Mouse (Mus musculus): ENCODE data around the gene Gm973.

The Gm973 gene

DNA sequence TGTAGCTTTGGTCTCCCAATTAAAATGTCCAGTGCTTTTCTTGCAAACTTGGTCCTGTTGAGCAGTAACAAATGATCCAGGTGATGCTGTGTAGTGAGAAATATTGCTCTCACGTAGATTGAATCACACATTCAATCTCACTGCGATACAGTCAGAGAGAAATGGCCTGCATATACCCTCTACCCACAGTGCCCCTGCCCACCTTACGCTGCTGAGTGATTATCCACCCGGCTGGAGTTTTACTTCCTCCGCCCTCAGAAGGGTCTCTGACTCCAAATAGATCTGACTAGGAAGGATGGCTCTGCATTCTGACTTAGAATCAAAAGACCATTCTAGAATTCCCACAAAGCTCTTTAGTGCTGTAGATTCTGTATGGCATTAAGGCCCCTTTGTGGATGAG lies 32.4 kb downstream of the Gm973 start:
- no peak for DNase-seq

DNA sequence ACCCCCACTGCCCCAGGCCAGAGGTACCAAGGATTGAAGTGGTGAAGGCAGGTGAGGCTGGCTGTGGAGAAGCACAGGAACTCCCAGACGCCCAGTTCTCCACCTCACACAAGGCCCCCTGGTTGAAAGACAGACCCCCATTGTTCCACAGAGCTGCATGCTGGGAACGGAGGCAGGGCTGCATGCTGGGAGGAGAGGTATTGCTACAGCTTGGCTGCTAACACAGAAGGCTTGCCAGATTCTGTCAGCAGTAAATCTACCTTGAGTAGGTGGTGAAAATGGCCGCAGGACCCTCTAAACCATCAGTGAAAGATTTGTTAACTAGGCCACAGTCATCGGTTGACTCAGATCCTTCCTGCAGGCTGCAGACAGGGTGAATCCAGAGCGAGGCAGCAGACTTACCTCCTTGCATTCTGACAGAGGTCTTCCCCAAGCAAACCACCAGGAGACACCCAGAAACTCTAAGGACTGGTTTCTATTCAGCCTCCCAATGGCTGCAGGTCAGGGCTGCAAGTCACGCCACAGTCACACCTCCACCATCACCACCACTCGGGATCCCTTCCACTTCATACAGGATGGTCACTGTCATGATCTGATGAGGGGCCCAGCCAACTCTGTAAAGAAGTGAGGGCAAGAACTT lies 33.1 kb downstream of the Gm973 start:
- DNase-seq, result no peak

DNA sequence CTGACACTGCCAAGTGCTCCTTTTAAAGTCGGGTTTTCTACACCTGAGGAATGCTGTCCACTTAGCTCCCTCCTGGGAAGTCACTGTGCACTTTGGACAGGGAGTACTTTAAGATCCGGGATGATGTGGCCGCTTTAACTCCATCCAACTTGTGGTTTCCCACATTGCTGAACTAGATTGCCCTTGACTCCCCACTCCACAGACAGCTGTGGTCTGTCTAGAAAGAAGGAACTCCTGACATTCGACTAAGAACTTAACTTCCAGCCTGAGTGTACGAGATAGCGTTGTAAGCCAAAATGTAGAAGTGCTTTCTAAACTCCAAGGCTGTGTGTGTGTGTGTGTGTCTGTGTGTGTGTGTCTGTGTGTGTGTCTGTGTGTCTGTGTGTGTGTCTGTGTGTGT lies 34.2 kb downstream of the Gm973 start:
- no peak for DNase-seq

DNA sequence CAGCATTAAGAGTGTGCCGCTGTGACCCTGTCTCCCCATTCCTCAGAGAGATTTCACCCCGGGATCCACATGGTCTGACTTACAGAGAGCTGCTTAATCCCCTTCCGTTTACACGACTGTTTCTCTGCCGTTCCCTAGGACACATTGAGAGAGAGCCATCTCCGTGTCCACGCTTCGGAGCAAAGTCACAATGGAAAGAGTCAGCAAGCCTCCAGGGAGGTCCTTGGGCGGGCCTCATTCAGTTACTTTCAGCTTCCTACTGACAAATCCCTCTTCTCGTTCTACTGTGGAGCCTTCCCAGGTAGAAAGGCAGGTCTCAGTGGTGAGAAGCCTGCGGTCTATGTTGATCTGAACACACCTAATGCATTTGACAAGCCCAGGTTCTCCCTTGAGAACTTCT lies 34.9 kb downstream of the Gm973 start:
- no peak for DNase-seq

DNA sequence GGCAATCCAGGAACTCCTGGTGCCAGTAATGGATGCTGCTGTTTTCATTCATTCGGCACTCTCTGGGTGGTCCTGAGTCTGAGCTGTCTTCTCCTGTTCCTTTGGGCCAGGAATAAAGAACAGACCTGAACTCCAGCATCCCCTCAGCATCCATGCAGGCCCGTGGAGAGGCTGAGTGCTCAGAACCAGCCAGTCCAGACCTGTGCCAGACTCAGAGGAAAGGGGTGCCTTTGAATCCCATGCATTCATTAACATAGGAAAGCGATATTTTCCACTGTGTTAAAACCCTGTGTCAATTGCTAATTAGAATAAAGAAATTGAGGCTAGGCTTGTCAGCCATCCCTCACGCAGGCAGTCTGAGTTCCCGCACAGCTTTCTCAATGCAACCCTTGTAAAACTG lies 37.6 kb downstream of the Gm973 start:
- DNase-seq, result no peak

DNA sequence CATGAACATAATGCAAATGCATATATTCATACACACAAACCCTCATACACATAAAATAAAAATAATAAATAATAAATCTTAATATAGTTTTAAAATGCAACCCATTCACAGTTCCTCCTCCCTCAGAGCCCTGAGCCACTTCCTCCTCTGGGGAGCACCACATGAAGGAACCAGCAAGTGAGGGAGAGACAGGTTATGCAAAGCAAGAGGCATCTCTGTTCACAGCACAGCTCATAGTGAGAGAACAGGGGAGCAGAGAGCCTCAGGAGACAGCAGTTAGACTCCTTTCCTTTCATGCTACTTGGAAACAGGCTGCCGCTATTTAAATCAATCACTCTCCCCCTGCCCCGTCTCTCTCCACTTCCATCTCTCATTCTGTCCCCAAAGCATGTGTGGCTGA lies 47.5 kb downstream of the Gm973 start:
- no peak for DNase-seq

DNA sequence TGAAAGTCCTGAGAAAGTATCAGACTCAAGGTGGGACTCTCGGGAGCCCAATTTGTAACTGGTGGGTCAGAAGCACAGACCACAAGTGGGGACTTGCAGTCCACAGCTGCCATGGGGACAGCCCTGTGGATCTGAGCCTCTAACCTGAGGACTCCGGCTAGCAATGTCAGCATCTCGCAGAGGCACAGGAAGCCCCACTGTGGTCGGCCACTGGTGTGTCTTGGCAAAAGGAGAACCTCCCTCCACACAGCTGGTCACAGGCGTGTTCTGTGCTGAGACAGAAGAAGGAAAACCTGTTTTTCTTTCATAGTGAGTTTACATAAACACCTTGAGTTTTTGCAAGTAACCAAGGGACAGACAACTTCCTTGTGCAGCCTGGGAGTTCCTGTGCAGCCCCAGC lies 49.7 kb downstream of the Gm973 start:
- no peak for DNase-seq

DNA sequence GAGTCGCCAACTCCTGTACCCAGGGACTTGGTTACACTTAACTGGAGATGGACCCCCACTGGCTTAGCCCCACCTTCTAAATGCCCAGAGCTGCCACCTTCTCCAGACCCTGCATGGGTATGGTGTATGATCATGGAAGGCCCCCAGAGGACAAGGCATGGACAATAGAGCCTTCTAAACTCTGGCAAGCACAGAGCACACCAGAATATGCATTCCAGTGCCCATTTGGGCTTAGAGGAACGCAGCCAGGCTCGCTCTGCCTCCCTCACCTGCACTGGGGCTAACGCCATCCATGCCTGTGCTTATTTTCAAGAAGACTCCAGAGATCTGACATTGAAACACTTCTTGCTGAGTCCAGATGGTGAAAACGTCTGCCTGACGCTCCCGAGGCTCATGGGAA lies 50.2 kb downstream of the Gm973 start:
- no peak for DNase-seq

DNA sequence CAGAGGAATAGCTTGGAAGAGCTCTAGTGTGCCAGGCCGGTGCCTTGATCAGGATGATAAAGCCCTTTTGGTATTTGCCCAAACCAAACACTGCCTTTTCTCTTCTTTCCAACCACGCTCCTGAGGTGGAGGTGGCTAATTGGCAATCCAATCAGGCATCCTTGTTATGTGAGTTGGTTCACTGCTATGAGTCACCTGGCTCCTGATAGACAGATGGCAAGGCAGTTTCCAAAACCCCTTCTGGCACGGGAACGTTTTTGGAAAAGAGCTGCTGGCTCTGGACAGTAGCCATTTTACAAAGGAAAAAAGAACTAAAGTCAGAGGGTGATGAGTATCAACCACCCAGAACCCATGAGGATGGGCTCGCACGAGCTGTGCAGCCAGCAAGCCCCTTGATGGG lies 50.9 kb downstream of the Gm973 start:
- DNase-seq, result no peak

DNA sequence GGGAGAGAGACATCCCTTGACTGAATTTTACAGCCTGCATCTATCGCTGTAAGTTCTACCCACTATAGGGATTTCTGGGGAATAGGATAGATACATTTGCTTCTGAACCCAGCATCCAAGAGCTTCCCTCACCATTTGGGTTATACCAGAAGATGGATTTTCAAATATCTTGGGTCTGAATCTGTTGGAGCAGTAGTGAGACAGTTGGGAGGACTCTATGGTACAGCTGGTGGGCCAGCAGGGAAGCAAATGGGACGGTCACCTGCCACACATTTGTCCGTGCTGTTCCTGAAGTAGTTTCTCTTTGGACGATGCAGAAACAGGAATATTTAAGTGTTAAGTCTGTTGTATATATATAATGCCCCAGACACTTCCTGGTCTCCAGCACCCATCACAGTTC lies 51.5 kb downstream of the Gm973 start:
- DNase-seq, result no peak

DNA sequence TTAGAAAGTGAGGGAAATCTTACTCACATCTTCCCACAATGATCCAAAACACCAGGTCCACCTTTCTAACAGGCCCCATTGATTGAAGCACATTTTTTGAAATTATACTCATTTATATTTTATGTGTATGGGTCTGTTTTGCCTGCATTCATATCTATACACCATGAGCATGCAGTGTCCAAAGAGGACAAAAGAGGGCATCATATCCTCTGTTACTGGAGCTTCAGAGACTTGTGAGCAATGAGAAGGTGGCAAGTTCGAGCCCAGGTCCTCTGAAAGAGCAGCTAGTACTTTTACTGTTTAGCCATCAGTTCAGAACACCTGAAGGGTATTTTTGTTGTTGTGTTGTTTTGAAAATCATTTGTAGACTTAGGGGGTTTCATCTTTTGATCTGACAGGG lies 52.2 kb downstream of the Gm973 start:
- DNase-seq, result no peak

DNA sequence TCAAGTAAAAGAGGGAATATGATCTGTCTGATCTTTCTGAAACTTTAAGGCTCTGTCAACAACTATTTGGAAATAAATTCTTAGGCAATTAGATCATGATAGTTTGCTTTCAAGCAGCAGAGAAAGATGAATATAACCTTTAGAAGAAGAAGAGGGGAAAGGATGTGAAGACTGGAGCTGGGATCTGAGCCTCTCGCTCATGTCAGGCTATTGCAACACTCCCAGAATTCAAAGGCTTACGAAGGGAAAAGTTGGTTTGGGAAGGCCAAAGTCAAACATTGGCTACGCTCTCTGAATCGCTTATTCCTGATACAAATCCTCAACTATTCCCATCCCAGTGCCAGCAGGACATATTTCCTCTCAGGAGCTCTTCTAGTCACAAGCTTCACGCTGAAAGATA lies 53.2 kb downstream of the Gm973 start:
- no peak for DNase-seq

DNA sequence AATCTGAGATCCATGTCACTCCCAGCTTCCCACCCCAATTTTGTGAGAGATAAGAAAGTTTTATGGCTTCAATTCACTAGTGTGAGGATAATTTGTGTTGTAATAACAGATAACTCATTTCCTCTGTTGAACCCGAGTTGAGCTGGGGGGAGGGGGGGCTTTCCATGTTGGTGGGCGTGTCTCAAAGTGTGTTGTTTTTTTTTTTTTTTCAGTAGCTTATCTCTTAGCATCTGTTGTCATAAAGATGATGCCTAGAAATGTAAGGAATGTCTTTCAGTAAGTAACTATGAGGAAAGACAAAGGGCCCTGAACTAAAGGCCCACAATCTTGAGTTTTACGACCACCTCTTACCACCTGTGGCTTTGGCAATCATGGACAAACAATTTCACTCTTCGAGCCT lies 54.7 kb downstream of the Gm973 start:
- DNase-seq, result no peak

DNA sequence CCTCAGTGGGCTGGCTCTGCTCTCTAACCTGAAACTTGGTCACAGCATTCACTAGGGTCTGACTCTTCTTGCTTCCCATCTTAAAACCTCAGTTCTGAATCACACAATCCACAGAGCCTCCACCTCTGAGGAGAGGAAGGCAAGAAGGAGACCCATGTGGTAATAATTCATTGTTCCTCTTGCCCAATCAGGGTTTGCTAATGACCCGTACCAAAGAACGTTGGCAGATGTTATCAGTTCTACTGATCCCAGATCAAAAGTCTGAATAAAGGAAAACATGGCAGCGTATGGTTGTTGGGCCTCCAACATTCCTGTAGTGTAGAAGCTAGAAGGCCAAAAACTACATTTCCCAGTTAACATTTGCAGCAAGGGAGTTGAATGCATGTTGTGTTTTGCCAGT lies 55.4 kb downstream of the Gm973 start:
- no peak for DNase-seq

DNA sequence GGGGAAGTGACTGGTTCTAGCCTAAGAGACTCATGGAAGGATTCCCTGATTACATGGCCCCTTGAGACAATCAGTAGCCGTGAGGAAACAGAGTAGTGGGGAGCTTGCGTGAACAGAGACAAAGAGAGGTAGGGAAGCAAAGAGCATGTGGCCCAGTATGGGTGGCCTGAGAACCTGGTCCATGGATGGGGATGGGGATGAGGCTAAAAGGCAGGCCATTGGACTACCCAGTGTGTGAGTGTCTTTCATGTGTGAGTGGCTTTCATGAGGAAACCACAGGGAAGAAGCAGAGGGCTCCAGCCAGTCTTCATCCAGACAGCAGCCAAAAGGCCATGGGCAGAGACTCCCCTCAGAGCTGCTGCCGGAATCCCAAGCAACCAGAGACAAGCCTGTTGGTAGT lies 57.8 kb downstream of the Gm973 start:
- no peak for DNase-seq

DNA sequence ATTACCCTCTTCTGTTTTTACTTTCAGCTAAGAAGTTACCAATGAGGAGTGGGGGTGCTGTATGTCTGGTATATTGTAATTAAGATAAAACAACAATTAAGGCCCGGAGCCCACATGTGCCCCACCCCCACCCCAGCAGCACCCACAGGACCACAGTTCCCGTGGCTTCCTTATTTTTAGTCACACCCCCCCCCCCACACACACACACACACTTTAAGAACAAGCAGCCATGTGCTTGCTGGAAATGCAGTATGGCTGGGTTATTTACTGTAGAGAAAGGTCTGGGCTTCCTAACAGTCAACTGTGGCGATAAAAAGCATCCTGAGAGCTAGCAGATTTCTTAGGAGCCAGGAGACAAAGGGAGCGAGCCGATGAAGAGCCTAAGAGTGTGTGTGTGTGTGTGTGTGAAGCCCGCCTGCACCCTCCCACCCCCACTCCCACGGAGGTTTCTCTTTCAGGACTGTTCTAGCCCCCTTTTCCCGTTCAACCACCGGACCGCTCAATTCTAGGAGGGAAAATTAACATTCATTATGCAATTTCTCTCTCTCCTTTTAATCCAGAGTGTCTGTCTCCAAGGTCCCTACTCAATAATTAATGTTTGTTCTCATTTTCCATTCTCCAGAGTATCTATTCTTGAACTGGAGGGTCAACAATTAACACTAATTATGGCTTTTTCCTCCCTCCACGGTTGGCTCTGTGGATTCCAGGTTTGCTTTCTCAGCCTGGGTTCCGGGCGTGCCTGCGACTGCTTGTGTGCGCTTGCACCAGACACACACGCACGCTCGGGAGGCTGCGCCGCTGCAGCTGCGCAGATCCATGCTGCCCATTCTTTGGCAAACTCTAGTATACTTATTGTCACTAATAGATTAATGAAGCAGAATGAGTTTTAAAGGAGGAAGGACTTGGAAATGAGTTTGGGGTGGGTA lies 58.5 kb downstream of the Gm973 start:
- DNase-seq, result no peak

DNA sequence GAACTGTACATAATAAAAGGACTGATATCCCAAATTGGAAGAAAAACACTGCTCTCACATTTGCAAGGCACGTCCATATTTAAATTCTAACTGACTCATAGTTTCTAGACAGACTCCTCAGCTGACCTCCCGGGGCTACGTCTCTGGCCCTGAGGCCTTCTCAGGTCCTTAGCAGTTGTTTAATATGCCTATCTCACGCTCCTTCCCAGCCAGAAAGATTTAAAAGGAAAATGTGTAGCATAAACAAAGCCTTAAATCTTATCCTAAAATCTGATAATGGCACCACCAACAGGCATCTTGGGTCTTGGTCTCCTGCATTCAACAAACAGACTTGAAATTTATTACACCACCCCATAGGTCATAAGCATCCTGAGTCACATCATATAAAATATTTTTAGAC lies 62.7 kb downstream of the Gm973 start:
- DNase-seq, result no peak

DNA sequence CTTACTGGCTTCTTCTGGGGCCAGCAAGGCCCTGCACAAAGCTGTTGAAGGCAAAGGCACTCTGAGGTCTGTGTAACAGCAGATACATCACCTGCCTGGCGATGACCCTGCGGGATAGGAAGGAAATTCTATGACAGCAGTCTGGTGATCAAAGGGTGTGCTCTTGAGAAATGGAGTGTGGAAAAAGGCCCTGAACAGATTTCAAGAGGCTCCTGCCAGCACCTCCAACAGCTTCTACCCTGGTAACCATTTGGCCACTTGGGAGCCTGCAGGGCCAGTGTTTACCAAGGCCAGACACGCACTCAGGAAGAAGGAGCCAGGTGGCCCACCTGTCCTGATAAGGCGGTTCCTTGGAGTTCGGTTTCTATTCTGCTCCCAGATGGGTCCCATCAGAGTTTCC lies 63.3 kb downstream of the Gm973 start:
- DNase-seq, result no peak

DNA sequence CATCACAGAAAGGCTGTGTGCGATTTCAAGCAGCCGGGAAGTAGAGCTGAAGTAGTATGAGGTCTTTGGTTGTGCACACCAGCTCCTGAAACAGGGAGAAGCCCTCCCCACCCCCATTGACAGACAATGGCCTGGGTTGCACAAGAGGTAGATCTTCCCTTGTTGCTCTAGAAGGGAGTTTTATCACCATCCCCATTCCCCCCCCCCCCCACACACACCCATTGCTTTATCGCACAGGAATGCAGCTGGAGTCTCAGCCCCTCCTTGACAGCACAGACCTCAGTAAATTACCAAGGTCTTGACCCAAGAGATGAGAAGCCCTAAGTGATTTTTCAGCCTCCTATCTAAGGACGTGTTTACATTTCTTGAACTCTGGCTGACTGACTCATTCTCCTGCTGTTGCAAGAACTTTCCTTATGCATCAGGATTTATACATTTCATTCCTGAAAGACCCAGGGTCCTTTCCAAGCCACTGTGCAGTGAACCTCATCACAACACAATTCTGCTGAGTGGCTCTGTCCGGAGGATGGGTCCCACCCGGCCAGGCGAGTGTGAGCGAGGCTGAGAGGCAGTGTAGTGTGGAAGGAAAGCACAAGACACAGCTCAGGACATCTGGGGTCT lies 64.2 kb downstream of the Gm973 start:
- DNase-seq, result no peak

DNA sequence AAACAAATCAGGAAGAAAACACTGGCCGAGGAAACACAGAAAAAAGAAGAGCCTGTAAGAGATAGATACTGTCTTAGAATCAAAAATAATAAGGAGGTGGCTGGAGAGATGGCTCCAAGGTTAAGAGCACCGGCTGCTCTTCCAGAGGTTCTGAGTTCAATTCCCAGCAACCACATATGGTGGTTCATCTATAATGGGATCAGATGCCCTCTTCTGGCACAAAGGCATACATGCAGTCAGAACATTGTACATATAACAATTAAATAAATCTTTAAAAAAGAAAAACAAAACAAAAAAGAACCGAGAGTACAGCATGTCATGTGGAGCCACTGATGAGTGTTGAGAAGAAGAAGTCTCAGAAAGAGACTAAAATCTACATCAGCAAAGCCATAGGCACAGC lies 64.8 kb downstream of the Gm973 start:
- no peak for DNase-seq

DNA sequence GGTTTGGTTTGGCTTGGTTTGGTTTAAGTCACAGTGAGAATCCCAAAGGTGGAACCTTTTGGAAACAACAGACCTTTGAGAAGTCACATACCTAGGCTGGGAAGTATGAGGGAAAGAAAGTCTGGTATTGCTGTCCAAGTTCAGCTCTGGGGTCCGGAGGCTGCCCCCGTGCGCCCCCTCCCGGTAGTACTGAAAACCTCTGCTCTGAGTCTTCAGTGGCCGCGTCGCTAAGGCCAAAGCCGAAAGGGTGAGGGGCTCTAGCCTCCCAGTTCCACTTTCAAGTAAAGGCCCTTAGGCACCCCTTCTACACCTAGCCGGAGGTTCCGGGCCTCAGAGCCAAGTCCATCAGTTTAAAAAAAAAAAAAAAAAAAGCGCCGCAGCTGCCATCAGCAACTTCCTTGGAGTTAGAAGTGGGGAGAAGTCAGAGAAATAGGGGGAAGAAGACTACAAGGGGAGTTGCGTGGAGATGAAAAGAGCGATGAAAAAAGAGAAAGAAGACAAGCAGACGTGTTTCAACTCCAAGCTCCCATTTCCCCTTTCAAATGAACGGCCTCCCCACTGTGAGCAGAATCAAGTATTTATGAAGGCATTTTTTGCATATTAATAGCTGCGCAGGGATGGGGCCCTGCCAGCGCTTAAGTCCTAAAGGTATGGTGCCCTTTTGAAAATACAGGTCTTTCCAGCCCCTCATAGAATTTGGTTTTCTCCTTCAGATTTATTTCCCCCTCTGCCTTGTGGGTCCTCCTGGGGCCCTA lies 68.8 kb downstream of the Gm973 start:
- peak; percentile 24 to 26 for DNase-seq

DNA sequence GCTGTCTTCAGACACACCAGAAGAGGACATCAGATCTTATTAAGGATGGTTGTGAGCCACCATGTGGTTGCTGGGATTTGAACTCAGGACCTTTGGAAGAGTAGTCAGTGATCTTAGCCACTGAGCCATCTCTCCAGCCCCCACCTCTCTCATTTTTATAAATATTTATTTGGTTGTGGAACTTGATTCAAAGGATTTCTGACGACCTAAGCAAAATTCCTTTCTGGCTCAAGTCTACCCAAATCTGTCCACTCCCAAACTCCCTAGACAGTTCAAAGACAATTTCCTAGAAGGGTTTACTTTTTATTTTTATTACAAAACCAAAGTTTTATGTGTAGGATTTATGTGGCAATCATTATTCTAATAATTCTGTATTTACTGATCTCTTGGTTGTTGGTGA lies 73.2 kb downstream of the Gm973 start:
- no peak for DNase-seq

DNA sequence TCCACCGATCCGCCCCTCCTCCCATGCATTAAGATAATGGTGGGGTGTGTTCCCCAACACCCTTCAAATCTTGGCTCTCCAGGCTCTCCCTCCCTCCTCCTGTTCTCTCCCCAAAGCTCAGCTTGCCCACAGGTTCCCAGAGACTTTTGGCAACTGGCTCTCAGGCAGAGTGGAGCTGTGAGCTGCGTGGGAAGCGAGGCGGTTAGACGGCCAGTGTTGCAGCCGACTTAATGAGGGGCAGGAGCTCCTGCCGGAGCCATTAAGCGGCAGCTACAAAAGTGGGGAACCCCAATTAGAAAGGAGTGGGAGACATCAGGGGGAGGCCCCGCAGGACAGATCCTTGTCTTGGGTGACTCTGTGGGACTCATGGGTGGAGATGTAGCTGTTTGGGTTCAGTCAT lies 76.3 kb downstream of the Gm973 start:
- DNase-seq, result no peak
